Mouse (Mus musculus): ENCODE results near the gene Serpinb9. TPM values are rescaled to one million over a fixed set of nuclear protein-coding genes. Genes with fewer than 3 reads are reported as not detected.

Serpinb9 gene
- polyA plus RNA-seq, 1 experiment: 11.4 TPM

- peak; percentile 24 for DNase-seq
- Histone ChIP-seq H3K4me1 (replicated peaks; ENCODE audit: control insufficient read depth, insufficient read depth, low read length) (peaks cover 7% of the 10 kb centered on the region), H3K27me3 (ENCODE audit: control insufficient read depth, insufficient read depth, low read length) (no peaks in the 10 kb centered on the region), H3K4me3 (ENCODE audit: control insufficient read depth, insufficient read depth, low read length) (peak overlapping the region; percentile 57; the same call in 1 of the 2 replicates), H3K36me3 (ENCODE audit: control insufficient read depth, insufficient read depth, low read length) (no peaks in the 10 kb centered on the region), H3K27ac (ENCODE audit: control insufficient read depth, insufficient read depth, low read length) (peak overlapping the region; percentile 41; the same call in 1 of the 2 replicates)
- TF ChIP-seq POLR2A (IDR thresholded peaks at IDR 0.05; ENCODE audit: control insufficient read depth, extremely low read depth, insufficient read depth, low read length, poor library complexity): no peak
- TF ChIP-seq CTCF (IDR thresholded peaks at IDR 0.05; ENCODE audit: borderline replicate concordance, control insufficient read depth, extremely low read depth, insufficient read depth, low read length, poor library complexity): no peak
- 7% methylated on average over 5 of the region's 5 CpGs for WGBS
These were observed 36.9 kb upstream of the Serpinb9 start for GRCm38 (mm10) chr13:32966116-32966515.

GRCm38 (mm10) chr13:32967233-32967632, 35.8 kb upstream of the Serpinb9 start:
- TF ChIP-seq CTCF (IDR thresholded peaks at IDR 0.05; ENCODE audit: borderline replicate concordance, control insufficient read depth, extremely low read depth, insufficient read depth, low read length, poor library complexity) (no peak), POLR2A (IDR thresholded peaks at IDR 0.05; ENCODE audit: control insufficient read depth, extremely low read depth, insufficient read depth, low read length, poor library complexity) (no peak)
- Histone ChIP-seq H3K4me1 (replicated peaks; ENCODE audit: control insufficient read depth, insufficient read depth, low read length) (peaks cover 7% of the 10 kb centered on the region), H3K27me3 (ENCODE audit: control insufficient read depth, insufficient read depth, low read length) (no peaks in the 10 kb centered on the region), H3K4me3 (ENCODE audit: control insufficient read depth, insufficient read depth, low read length) (no peak overlapping the region), H3K36me3 (ENCODE audit: control insufficient read depth, insufficient read depth, low read length) (no peaks in the 10 kb centered on the region), H3K27ac (ENCODE audit: control insufficient read depth, insufficient read depth, low read length) (no peak overlapping the region)
- DNase-seq: no peak

GRCm38 (mm10) chr13:32968353-32968984, 34.6 kb upstream of the Serpinb9 start:
- peaks cover 7% of the 10 kb centered on the region for H3K4me1 ChIP-seq (replicated peaks; ENCODE audit: control insufficient read depth, insufficient read depth, low read length)
- no peak overlapping the region for H3K4me3 ChIP-seq (ENCODE audit: control insufficient read depth, insufficient read depth, low read length)

GRCm38 (mm10) chr13:32968996-32969640, 33.9 kb upstream of the Serpinb9 start:
- H3K27me3 ChIP-seq (ENCODE audit: control insufficient read depth, insufficient read depth, low read length): no peaks in the 10 kb centered on the region
- no peaks in the 10 kb centered on the region for H3K36me3 ChIP-seq (ENCODE audit: control insufficient read depth, insufficient read depth, low read length)
- H3K27ac ChIP-seq (ENCODE audit: control insufficient read depth, insufficient read depth, low read length): no peak overlapping the region
- peaks cover 7% of the 10 kb centered on the region for H3K4me1 ChIP-seq (replicated peaks; ENCODE audit: control insufficient read depth, insufficient read depth, low read length)
- 91% methylated on average over 4 of the region's 4 CpGs for WGBS
- no peak overlapping the region for H3K4me3 ChIP-seq (ENCODE audit: control insufficient read depth, insufficient read depth, low read length)
- DNase-seq: no peak
- TF ChIP-seq POLR2A (IDR thresholded peaks at IDR 0.05; ENCODE audit: control insufficient read depth, extremely low read depth, insufficient read depth, low read length, poor library complexity) (no peak), CTCF (IDR thresholded peaks at IDR 0.05; ENCODE audit: borderline replicate concordance, control insufficient read depth, extremely low read depth, insufficient read depth, low read length, poor library complexity) (no peak)

More at GRCm38 (mm10) chr13:32968353-32968984, 34.6 kb upstream of the Serpinb9 start:
- TF ChIP-seq POLR2A (IDR thresholded peaks at IDR 0.05; ENCODE audit: control insufficient read depth, extremely low read depth, insufficient read depth, low read length, poor library complexity): no peak
- TF ChIP-seq CTCF (IDR thresholded peaks at IDR 0.05; ENCODE audit: borderline replicate concordance, control insufficient read depth, extremely low read depth, insufficient read depth, low read length, poor library complexity): no peak
- WGBS: 89% methylated on average over 5 of the region's 5 CpGs
- no peak overlapping the region for H3K27ac ChIP-seq (ENCODE audit: control insufficient read depth, insufficient read depth, low read length)
- H3K27me3 ChIP-seq (ENCODE audit: control insufficient read depth, insufficient read depth, low read length): no peaks in the 10 kb centered on the region
- no peaks in the 10 kb centered on the region for H3K36me3 ChIP-seq (ENCODE audit: control insufficient read depth, insufficient read depth, low read length)
- DNase-seq: no peak

- Histone ChIP-seq H3K36me3 (ENCODE audit: control insufficient read depth, insufficient read depth, low read length) (no peaks in the 10 kb centered on the region), H3K27ac (ENCODE audit: control insufficient read depth, insufficient read depth, low read length) (no peak overlapping the region), H3K27me3 (ENCODE audit: control insufficient read depth, insufficient read depth, low read length) (no peaks in the 10 kb centered on the region), H3K4me1 (replicated peaks; ENCODE audit: control insufficient read depth, insufficient read depth, low read length) (peaks cover 7% of the 10 kb centered on the region), H3K4me3 (ENCODE audit: control insufficient read depth, insufficient read depth, low read length) (no peak overlapping the region)
- TF ChIP-seq CTCF (IDR thresholded peaks at IDR 0.05; ENCODE audit: borderline replicate concordance, control insufficient read depth, extremely low read depth, insufficient read depth, low read length, poor library complexity): no peak
- TF ChIP-seq POLR2A (IDR thresholded peaks at IDR 0.05; ENCODE audit: control insufficient read depth, extremely low read depth, insufficient read depth, low read length, poor library complexity): no peak
- WGBS: 97% methylated on average over 1 of the region's 1 CpGs
- DNase-seq: no peak
These were observed 33.4 kb upstream of the Serpinb9 start for GRCm38 (mm10) chr13:32969641-32970040.

- H3K4me1 ChIP-seq (replicated peaks; ENCODE audit: control insufficient read depth, insufficient read depth, low read length): peaks cover 4% of the 10 kb centered on the region
- TF ChIP-seq POLR2A (IDR thresholded peaks at IDR 0.05; ENCODE audit: control insufficient read depth, extremely low read depth, insufficient read depth, low read length, poor library complexity) (no peak), CTCF (IDR thresholded peaks at IDR 0.05; ENCODE audit: borderline replicate concordance, control insufficient read depth, extremely low read depth, insufficient read depth, low read length, poor library complexity) (no peak)
- H3K4me3 ChIP-seq (ENCODE audit: control insufficient read depth, insufficient read depth, low read length): no peak overlapping the region
- H3K27me3 ChIP-seq (ENCODE audit: control insufficient read depth, insufficient read depth, low read length): no peaks in the 10 kb centered on the region
- 98% methylated on average over 3 of the region's 3 CpGs for WGBS
- H3K27ac ChIP-seq (ENCODE audit: control insufficient read depth, insufficient read depth, low read length): no peak overlapping the region
- 0 out of 2 replicates have a peak, but pooled peaks cover 8% of the 10 kb centered on the region for H3K36me3 ChIP-seq (ENCODE audit: control insufficient read depth, insufficient read depth, low read length)
- DNase-seq: no peak
These were observed 32.3 kb upstream of the Serpinb9 start for GRCm38 (mm10) chr13:32970776-32971175.
